Mouse (Mus musculus) embryonic facial prominence, embryonic 12.5 days (tissue): ENCODE data around the gene Gm20518. TPM values are rescaled to one million over a fixed set of nuclear protein-coding genes. Genes with fewer than 3 reads are reported as not detected.

Source experiments
- ATAC-seq: fragments of 200-750 bp; cut with Nextera tagmentation; 2 replicates; pipeline ENCODE4 v1.8.0; 2017; ENCODE audit not compliant: insufficient number of reproducible peaks, insufficient read depth, low FRiP score, low TSS enrichment
- H3K27ac ChIP-seq: fragments of 300-500 bp; sonication (generic); 2 replicates; pipeline ENCODE4 v1.5.1; 2016; ENCODE audit warnings: mild to moderate bottlenecking
- H3K27me3 ChIP-seq: fragments of 300-500 bp; sonication (generic); 2 replicates; pipeline ENCODE4 v1.6.1; 2016; ENCODE audit warnings: mild to moderate bottlenecking, moderate library complexity
- H3K36me3 ChIP-seq: fragments of 300-500 bp; sonication (generic); 2 replicates; pipeline ENCODE4 v1.6.1; 2016; ENCODE audit warnings: mild to moderate bottlenecking
- H3K4me1 ChIP-seq: fragments of 300-500 bp; sonication (generic); 2 replicates; pipeline ENCODE4 v1.6.1; 2016
- H3K4me2 ChIP-seq: fragments of 300-500 bp; sonication (generic); replicated peaks from 2 replicates; pipeline ENCODE4 v1.6.1; 2016; ENCODE audit warnings: mild to moderate bottlenecking, moderate library complexity
- H3K4me3 ChIP-seq: fragments of 300-500 bp; sonication (generic); 2 replicates; pipeline ENCODE4 v1.5.1; 2016; ENCODE audit warnings: mild to moderate bottlenecking
- H3K9ac ChIP-seq: fragments of 300-500 bp; sonication (generic); 2 replicates; pipeline ENCODE4 v1.6.1; 2016; ENCODE audit warnings: mild to moderate bottlenecking, moderate library complexity
- H3K9me3 ChIP-seq: fragments of 300-500 bp; sonication (generic); 2 replicates; pipeline ENCODE4 v1.6.1; 2016; ENCODE audit warnings: mild to moderate bottlenecking, moderate library complexity
- WGBS: fragments of 180-500 bp; shearing (Covaris S2); methylation state at CpG from one replicate; pipeline ENCODE4 v1.1.7; 2016; 5-methylcytosine and 5-hydroxymethylcytosine counted together
- polyA plus RNA-seq: library from polyadenylated mRNA; unstranded; fragments of >200 nt; fragmentation: Nextera tagmentation; extraction: Ambion mirVana; gene quantifications from 2 replicates; pipeline ENCODE4 v1.2.1, GENCODE M21; 2016

The Gm20518 gene
- polyA plus RNA-seq, 1 experiment from 2014 or later = 0.19 TPM

DNA sequence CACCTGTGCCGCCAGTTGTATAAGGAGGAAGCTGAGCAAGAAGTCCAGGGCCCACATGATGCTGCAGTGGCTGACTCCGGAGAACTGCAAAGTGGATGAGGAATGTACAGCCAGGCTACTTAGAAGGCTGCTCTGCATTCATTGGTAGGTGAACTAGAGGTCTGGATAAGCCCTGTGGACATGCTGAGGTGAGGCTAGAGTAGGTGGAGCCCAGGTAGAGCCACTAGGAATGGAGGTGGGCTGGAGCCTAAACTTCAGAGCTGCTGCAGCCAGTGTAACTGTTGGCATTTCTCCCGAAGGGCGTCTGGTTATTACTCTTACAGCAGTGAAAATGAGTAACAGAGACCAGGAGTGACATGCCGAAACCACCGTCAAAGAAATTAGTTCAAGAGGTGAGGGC is 53.4 kb downstream of the Gm20518 start, which contains the start of gene Car15:
Gene Car15 (minus strand): TSS at position 314 of the 400 bp plus-strand sequence.
- Histone ChIP-seq H3K4me2 (no peak within 1 kb of the TSS), H3K27ac (no peak within 1 kb of the TSS), H3K36me3 (peaks cover 29% of the 10 kb centered on the region), H3K4me3 (no peak within 1 kb of the TSS), H3K9ac (no peak within 1 kb of the TSS), H3K9me3 (no peaks in the 10 kb centered on the region), H3K4me1 (peaks cover 9% of the 10 kb centered on the region), H3K27me3 (peaks cover 45% of the 10 kb centered on the region)
- ATAC-seq = no peak
- 70% methylated on average over 6 of the region's 6 CpGs for WGBS

DNA sequence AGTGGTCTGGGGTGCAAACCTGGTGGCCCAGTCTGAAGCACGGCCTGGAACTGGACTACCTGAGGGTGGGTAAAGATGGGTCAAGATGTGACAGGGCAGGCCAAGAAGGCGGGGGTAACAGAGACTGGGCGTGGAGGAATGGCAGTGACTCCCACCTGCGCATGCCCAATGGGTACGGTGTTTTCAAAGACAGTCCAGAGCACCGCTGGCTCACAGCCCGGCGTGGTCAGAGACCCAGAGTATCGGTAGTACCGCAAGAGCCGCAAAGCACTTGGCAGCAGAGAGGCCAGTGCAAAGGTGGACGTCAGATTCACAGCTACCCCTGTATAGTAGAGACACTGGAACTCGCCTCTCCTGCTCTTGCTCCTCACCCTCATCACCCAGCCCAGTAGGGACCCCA is 56.0 kb downstream of the Gm20518 start:
- H3K9me3 ChIP-seq = no peaks in the 10 kb centered on the region
- 49% methylated on average over 13 of the region's 13 CpGs for WGBS
- H3K4me1 ChIP-seq = peaks cover 12% of the 10 kb centered on the region
- peak; percentile 18; the same call in 1 of the 2 replicates for ATAC-seq
- H3K4me3 ChIP-seq = no peak overlapping the region
- no peak overlapping the region for H3K9ac ChIP-seq
- peaks cover 71% of the 10 kb centered on the region for H3K27me3 ChIP-seq
- no peak overlapping the region for H3K4me2 ChIP-seq
- no peak overlapping the region for H3K27ac ChIP-seq
- H3K36me3 ChIP-seq = peaks cover 3% of the 10 kb centered on the region; the same call in 1 of the 2 replicates

- 50% methylated on average over 7 of the region's 7 CpGs for WGBS
- H3K36me3 ChIP-seq = no peaks in the 10 kb centered on the region
- H3K9me3 ChIP-seq = no peaks in the 10 kb centered on the region
- peaks cover 78% of the 10 kb centered on the region for H3K27me3 ChIP-seq
- ATAC-seq = no peak
- H3K4me1 ChIP-seq = peaks cover 12% of the 10 kb centered on the region
- peak overlapping the region; percentile 49 for H3K4me3 ChIP-seq
- H3K9ac ChIP-seq = no peak overlapping the region
- H3K4me2 ChIP-seq = peak overlapping the region; percentile 83
- no peak overlapping the region for H3K27ac ChIP-seq
These were observed 56.9 kb downstream of the Gm20518 start for GRCm38 (mm10) chr16:17834543-17834942.

- Histone ChIP-seq H3K9me3 (no peaks in the 10 kb centered on the region), H3K27me3 (peaks cover 78% of the 10 kb centered on the region), H3K4me2 (peak overlapping the region; percentile 83), H3K4me3 (peak overlapping the region; percentile 49), H3K36me3 (no peaks in the 10 kb centered on the region), H3K27ac (no peak overlapping the region), H3K9ac (peak overlapping the region; percentile 61), H3K4me1 (peaks cover 12% of the 10 kb centered on the region)
- under 1% methylated on average over 89 of the region's 103 CpGs for WGBS
- ATAC-seq = 0 out of 2 replicates have a peak, but pooled peaks have one; percentile 22
These were observed 57.6 kb downstream of the Gm20518 start for GRCm38 (mm10) chr16:17833681-17834399.

GRCm38 (mm10) chr16:17833321-17833680 is 58.2 kb downstream of the Gm20518 start:
- peaks cover 78% of the 10 kb centered on the region for H3K27me3 ChIP-seq
- WGBS = 0% methylated on average over 37 of the region's 37 CpGs
- 0 out of 2 replicates have a peak, but pooled peaks have one; percentile 44 for ATAC-seq
- peak overlapping the region; percentile 49 for H3K4me3 ChIP-seq
- H3K36me3 ChIP-seq = no peaks in the 10 kb centered on the region
- H3K9ac ChIP-seq = peak overlapping the region; percentile 61
- no peak overlapping the region for H3K27ac ChIP-seq
- no peaks in the 10 kb centered on the region for H3K9me3 ChIP-seq
- H3K4me2 ChIP-seq = peak overlapping the region; percentile 83
- peaks cover 12% of the 10 kb centered on the region for H3K4me1 ChIP-seq

- Histone ChIP-seq H3K9ac (peak within 1 kb of the TSS; percentile 61), H3K36me3 (no peaks in the 10 kb centered on the region), H3K9me3 (no peaks in the 10 kb centered on the region), H3K4me3 (peak within 1 kb of the TSS; percentile 49), H3K27ac (no peak within 1 kb of the TSS), H3K4me2 (peak within 1 kb of the TSS; percentile 83), H3K27me3 (peaks cover 78% of the 10 kb centered on the region), H3K4me1 (peaks cover 12% of the 10 kb centered on the region)
- WGBS = 25% methylated on average over 7 of the region's 7 CpGs
- no peak for ATAC-seq
These were observed 58.6 kb downstream of the Gm20518 start, which contains the start of gene B830017H08Rik for GRCm38 (mm10) chr16:17832821-17833220. B830017H08Rik (plus strand) TSS chr16:17833121.

- Histone ChIP-seq H3K27me3 (peaks cover 70% of the 10 kb centered on the region), H3K36me3 (no peaks in the 10 kb centered on the region), H3K9ac (no peak overlapping the region), H3K9me3 (no peaks in the 10 kb centered on the region), H3K4me2 (no peak overlapping the region), H3K4me1 (peaks cover 12% of the 10 kb centered on the region), H3K4me3 (no peak overlapping the region), H3K27ac (no peak overlapping the region)
- WGBS = 10% methylated on average over 11 of the region's 11 CpGs
- no peak for ATAC-seq
These were observed 59.7 kb downstream of the Gm20518 start for GRCm38 (mm10) chr16:17831781-17832180.

GRCm38 (mm10) chr16:17830385-17831178 is 60.9 kb downstream of the Gm20518 start:
- peaks cover 12% of the 10 kb centered on the region for H3K4me1 ChIP-seq
- no peaks in the 10 kb centered on the region for H3K36me3 ChIP-seq
- no peak overlapping the region for H3K27ac ChIP-seq
- H3K4me3 ChIP-seq = no peak overlapping the region
- WGBS = 52% methylated on average over 10 of the region's 10 CpGs
- H3K4me2 ChIP-seq = no peak overlapping the region
- H3K9me3 ChIP-seq = no peaks in the 10 kb centered on the region
- no peak overlapping the region for H3K9ac ChIP-seq
- H3K27me3 ChIP-seq = peaks cover 58% of the 10 kb centered on the region
- ATAC-seq = no peak

GRCm38 (mm10) chr16:17828867-17829266 is 62.6 kb downstream of the Gm20518 start:
- 50% methylated on average over 3 of the region's 3 CpGs for WGBS
- Histone ChIP-seq H3K9me3 (no peaks in the 10 kb centered on the region), H3K4me3 (no peak overlapping the region), H3K4me1 (peaks cover 7% of the 10 kb centered on the region), H3K36me3 (no peaks in the 10 kb centered on the region), H3K27me3 (peaks cover 41% of the 10 kb centered on the region), H3K9ac (no peak overlapping the region), H3K27ac (no peak overlapping the region), H3K4me2 (no peak overlapping the region)
- no peak for ATAC-seq

- WGBS = 91% methylated on average over 2 of the region's 2 CpGs
- no peaks in the 10 kb centered on the region for H3K9me3 ChIP-seq
- H3K4me1 ChIP-seq = peaks cover 5% of the 10 kb centered on the region
- no peaks in the 10 kb centered on the region for H3K36me3 ChIP-seq
- no peak overlapping the region for H3K4me3 ChIP-seq
- ATAC-seq = no peak
- H3K27me3 ChIP-seq = peaks cover 35% of the 10 kb centered on the region
- no peak overlapping the region for H3K9ac ChIP-seq
- no peak overlapping the region for H3K4me2 ChIP-seq
- no peak overlapping the region for H3K27ac ChIP-seq
These were observed 63.2 kb downstream of the Gm20518 start for GRCm38 (mm10) chr16:17828229-17828628.

- 85% methylated on average over 2 of the region's 2 CpGs for WGBS
- ATAC-seq = no peak
- H3K36me3 ChIP-seq = no peaks in the 10 kb centered on the region
These were observed 65.0 kb downstream of the Gm20518 start for GRCm38 (mm10) chr16:17826500-17826899.

More at GRCm38 (mm10) chr16:17826500-17826899, 65.0 kb downstream of the Gm20518 start:
- no peak overlapping the region for H3K4me2 ChIP-seq
- H3K4me1 ChIP-seq = no peaks in the 10 kb centered on the region
- H3K4me3 ChIP-seq = no peak overlapping the region
- H3K9ac ChIP-seq = no peak overlapping the region
- peaks cover 17% of the 10 kb centered on the region for H3K27me3 ChIP-seq
- H3K27ac ChIP-seq = no peak overlapping the region
- no peaks in the 10 kb centered on the region for H3K9me3 ChIP-seq
